Mouse (Mus musculus) hindbrain, embryonic 12.5 days (tissue): Measurements from ENCODE around the gene Defb11. TPM values are rescaled to one million over a fixed set of nuclear protein-coding genes. Genes with fewer than 3 reads are reported as not detected.

Source experiments
- polyA plus RNA-seq: library from polyadenylated mRNA; unstranded; fragments of >200 nt; fragmentation: Nextera tagmentation; extraction: Ambion mirVana; gene quantifications from 2 replicates; pipeline ENCODE4 v1.2.1, GENCODE M21; 2016

The Defb11 gene
- polyA plus RNA-seq, 1 experiment from 2014 or later: 14.2 TPM

Other genes starting within 250 kb of the Defb11 start
- not detected in 2 replicates for gene Defa34, start 240.6 kb downstream of the Defb11 start, polyA plus RNA-seq
- not detected in 2 replicates for gene AY761184, start 202.8 kb downstream of the Defb11 start, polyA plus RNA-seq
- not detected in 2 replicates for gene Defa24, start 171.9 kb downstream of the Defb11 start, polyA plus RNA-seq
- not detected in 2 replicates for gene Defb50, start 82.9 kb downstream of the Defb11 start, polyA plus RNA-seq
- not detected in 2 replicates for gene Defb2, start 66.5 kb downstream of the Defb11 start, polyA plus RNA-seq
- gene Defb10, start 47.5 kb downstream of the Defb11 start, polyA plus RNA-seq: 1.1 TPM in 1 of 2 replicates, not detected in the other
- gene Defb9, start 21.0 kb downstream of the Defb11 start, polyA plus RNA-seq: 1.3 and 1.5 TPM in 2 replicates
- gene Defb15, start 26.3 kb upstream of the Defb11 start, polyA plus RNA-seq: not detected in 2 replicates
- gene Defb35, start 31.9 kb upstream of the Defb11 start, polyA plus RNA-seq: not detected in 2 replicates
- gene Defb13, start 40.4 kb upstream of the Defb11 start, polyA plus RNA-seq: not detected in 2 replicates
- gene Fam90a1a, start 52.3 kb upstream of the Defb11 start, polyA plus RNA-seq: not detected in 2 replicates
- not detected in 2 replicates for gene Ccdc70, start 63.4 kb upstream of the Defb11 start, polyA plus RNA-seq
- gene Atp7b, start 153.9 kb upstream of the Defb11 start, polyA plus RNA-seq: 1.7 and 1.9 TPM in 2 replicates
- gene Alg11, start 154.3 kb upstream of the Defb11 start, polyA plus RNA-seq: 32.3 and 38.0 TPM in 2 replicates
- gene Nek5, start 218.6 kb upstream of the Defb11 start, polyA plus RNA-seq: 0.52 and 1.2 TPM in 2 replicates